Mouse (Mus musculus): Measurements from ENCODE around the gene Sdr39u1.
A peak's percentile ranks its signal among the peaks of the same experiment; 100 is the strongest.

Gene Sdr39u1

DNA sequence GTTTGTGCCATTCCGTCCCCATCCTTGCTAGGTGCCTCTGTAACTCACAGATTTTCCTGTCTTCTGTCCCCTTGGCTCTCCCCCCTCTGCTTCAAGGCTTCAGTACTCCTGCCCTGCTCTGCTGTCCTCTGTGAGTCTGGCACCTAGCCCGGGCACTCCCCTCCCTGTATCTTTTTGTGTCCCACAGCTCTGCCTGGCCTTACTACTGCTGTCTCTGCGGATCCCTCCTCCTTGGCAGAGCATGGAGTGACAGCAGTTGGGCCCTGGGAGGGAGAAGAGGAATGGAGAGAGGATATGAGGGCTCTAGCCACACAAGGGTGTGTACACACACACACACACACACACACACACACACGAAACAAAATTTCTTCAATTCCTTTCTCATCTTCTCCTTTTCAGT, 15.9 kb downstream of the Sdr39u1 start, which contains the start of gene Cbln3:
Cbln3 (minus strand) TSS at position 227 of the 400 bp plus-strand sequence.
- no peak for DNase-seq (ENCODE audit: low spot score in 2 of 2)

DNA sequence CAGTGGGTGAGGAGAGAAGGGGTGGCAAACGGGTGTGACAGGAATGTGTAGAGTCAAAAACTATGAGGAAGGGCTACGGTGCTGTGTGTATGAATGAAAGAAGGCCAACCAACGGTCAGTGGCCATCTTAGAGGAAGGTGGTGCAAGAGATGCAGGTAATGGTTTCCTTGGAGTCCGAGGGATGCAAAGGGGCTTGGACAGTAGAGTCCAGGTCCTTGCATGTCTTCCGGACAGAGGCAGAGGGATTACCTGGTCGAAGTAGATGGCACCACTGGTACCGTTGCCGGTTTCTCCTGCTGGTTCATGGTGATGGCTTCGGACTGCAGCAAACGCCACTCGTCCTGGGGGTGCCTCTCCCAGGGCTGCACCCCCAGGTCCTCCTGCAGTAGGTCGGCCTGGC, 16.4 kb downstream of the Sdr39u1 start:
- DNase-seq (ENCODE audit: low spot score in 2 of 2): no peak

DNA sequence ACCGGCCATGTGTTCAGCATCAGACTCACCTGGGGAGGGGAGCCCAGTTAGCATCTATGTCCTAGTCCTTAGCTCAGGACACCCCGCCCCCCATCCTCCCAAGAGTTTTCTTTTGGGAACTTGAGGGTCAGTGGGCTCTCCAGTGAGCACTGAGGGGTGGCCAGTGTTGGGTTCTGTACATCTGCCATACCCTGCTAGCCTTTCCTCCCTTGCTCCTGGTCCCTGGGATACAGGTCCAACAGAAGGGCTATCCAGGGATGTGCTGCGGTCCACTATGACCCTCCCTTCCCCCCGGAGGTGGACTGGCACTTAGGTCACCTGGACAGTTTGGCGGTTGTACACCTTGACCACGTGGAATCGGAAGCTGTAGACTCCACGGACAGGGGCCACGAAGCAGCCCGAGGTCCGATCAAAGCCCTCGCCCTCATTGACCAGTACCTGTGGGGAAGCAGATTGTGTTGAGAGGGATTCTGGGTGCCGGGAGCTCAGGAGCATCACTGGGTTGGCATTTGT, 16.9 kb downstream of the Sdr39u1 start:
- no peak for DNase-seq (ENCODE audit: low spot score in 2 of 2)

DNA sequence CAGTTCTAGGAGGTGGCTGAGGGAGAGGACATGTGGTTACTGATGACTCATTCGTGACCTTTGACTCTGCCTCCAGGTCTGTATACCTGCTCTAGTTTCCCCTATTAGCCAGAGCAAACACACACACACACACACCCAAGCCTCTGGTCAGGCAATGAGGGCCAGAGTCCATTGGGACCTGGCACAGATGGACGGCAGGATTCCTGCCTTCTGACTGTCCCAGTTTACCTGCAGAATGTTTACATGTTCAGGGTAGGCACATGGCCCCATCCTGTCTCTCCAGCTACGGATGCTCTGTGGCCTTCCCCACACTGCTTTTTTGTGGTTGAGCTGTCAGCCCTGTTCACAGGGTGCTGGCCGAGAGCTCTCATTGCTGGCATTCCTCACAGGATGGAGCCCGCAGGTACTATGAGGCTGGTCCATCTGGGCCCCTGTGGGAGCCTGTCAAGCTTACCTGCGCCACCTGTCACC, 17.9 kb downstream of the Sdr39u1 start:
- DNase-seq (ENCODE audit: low spot score in 2 of 2): no peak

DNA sequence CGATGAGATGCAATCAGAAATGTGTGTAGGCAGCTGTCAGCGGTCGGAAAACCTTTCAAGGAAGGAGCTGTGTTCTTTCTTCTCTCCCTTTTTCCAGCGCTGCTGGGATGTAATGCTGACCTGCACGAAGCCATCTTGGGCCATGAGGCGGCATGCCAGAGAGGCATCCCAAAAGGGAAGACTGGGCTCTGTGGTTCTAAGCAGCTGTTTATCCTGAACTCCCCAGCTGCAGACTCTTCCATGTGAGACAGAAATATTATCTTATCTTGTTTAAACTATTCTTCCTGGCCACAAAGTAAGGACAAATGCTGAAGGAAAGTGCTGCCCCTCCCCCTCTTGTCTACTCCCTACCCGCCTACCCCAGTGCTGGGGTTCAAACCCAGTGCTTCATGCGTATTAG, 19.1 kb downstream of the Sdr39u1 start:
- DNase-seq (ENCODE audit: low spot score in 2 of 2): no peak

DNA sequence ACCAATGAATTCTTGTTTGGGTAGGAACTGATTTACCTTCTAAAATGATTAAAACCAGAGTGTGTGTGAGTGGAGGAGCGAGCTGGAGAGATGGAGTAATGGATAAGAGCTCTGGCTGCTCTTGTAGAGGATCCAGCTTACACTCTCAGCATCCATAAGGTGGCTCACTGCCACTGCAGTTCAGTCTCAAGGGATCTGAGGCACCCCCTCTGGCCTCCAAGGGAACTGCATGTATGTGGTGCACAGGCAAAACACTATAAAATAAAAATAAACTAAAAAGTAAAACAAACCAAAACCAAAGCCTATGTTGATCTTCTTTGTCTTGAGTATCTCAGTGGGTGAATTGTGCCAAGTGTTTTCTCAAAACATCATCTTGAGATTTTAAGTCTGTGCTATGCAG, 20.5 kb downstream of the Sdr39u1 start:
- DNase-seq (ENCODE audit: low spot score in 2 of 2): peak in 1 of 2 experiments; percentile 85

DNA sequence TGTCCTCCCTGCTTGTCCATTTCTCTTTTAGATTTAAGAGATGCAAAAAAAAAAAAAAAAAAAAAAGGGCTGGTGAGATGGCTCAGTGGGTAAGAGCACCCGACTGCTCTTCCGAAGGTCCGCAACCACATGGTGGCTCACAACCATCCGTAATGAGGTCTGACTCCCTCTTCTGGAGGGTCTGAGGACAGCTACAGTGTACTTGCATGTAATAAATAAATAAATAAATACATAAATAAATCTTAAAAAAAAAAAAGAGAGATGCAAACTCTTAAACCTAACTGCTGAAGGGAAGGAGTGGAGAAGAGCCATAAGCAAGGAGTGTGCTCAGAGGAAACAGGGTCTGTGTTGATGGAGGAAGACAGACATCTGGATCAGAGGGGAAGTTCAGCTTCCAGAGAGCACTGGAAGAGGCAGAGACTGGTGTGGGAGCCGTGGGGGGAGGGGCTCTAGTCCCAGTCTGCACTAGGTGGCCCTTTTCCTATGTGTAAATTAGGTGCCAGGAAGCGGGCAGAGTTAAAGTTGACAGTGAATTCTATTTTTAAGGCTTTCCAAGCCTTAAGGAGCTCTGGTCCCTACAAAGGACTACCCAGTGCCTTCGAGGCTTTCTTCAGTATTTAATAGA, 21.7 kb downstream of the Sdr39u1 start:
- no peak for DNase-seq (ENCODE audit: low spot score in 2 of 2)

DNA sequence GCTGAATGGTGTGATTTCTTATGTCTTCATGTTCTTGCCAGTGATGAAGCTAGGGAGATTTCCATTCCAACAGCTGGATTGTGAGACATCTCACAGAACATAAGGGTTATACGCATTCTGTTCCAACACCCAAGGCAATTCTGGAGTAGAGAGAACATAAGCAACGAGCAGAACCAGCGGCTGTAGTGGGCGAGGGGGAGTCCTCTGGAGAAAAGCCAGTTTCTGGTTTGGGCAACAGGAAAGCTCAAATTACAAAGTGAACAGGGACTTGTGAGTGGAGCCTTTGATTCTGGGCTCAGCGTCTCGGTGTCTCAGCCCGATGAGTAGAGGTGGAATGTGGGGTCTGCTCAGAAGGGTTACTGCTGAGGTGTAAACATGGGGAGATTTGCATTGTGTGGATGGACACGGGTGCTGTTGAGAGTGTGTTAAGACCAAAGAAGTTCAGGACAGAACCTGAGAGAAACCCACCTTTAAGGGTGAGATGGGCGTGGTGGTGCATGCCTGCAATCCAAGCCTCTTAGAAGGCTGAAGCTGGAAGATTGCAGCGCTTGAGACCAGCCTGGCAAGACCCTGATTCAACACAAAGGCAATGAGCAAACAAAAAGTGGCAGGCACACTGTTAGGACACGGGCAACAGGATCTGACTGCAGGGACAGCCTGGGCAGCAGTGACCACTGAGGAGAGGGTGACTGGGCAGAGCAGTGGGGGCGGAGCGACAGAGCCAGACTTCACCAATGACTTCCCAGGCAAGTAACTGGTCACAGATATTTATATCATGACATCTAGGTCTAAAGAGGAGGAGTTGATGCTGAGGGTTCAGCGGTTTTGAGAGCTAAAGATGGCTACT, 22.4 kb downstream of the Sdr39u1 start:
- DNase-seq (ENCODE audit: low spot score in 2 of 2): no peak

DNA sequence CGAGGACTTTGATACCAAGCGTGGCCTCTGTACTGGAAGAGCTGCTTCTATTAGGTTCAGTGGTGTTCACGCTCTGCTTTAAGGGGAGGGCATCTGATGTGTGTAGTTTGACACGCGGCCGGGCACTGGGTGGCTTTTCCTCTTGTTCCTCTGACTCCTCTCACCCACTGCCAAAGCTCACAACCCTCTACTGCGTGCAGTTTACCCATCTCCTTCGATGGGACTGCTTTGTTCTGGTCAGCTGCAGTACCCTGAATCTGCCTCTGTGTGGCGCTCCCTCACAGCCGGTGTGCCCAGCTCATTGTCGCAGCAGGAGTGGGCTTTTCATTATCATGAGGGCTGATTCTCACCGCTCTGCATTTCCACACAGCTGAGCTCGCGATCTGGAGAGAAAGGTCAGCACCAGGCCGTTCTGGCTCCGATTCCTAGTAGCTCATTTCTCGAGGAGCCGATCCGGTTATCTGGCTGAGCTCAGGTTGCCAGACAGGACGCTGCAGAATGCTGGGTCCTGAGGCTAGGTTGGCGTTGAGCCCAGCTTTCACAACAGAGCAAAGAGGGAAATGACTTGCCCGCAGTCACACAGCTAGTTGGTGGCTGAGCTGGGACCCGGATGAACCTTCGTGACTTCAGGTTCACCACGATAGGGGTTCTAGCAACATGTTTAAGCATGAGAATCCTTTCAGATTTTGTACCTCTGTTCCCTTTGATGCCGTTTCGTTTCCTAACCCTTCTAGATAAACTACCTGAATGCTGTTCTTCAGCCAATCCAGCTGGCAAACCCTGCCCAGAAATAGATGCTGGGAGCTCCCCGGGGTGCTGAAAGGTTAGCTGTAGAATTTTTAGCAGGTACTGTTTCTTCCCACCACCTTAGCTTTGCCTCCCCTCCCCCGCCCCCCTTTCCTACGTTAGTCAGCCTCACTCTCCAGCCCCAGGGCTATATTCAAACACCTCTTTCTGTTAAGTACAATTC, 26.1 kb downstream of the Sdr39u1 start:
- peak in 1 of 2 experiments; percentile 77 for DNase-seq (ENCODE audit: low spot score in 2 of 2)

DNA sequence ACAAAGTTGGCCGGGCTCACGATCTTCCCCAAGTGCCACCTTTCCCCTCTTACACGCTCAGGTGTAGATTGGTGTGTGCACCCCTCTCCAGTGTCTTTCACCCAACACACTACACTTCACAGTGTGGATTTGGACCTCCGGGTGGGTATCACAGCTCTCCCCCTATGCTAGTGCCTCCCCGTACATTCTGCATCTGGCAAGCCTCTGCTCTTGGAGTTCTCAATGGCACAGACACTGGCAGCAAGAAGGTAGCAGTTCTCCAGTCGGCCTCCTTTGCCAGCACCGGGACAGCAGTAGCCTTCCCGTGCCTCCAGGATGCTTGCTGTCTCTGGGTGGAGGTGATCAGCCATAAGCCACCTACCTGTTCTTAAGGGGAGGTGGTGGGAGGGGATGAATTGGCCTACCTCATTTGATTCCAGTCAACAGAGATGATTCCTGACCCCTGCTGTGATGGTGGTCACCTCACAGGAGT, 26.8 kb downstream of the Sdr39u1 start:
- no peak for DNase-seq (ENCODE audit: low spot score in 2 of 2)

DNA sequence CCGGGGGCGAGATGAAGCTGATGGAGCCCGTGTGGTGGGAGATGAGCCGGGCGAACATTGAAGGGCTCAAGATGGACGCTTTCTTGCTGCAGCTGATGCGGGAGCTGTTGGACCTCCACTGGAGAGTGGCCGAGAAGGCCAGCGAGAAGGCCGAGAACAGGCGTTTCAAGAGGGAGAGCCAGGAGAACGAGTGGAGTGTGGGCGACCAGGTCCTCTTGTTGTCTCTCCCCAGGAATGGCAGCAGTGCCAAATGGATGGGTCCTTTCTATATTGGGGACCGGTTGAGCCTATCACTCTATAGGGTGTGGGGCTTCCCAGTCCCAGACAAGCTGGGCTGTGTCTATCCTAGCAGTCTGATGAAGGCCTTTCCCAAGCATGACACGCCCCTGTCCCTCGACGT, 27.5 kb downstream of the Sdr39u1 start:
- no peak for DNase-seq (ENCODE audit: low spot score in 2 of 2)

DNA sequence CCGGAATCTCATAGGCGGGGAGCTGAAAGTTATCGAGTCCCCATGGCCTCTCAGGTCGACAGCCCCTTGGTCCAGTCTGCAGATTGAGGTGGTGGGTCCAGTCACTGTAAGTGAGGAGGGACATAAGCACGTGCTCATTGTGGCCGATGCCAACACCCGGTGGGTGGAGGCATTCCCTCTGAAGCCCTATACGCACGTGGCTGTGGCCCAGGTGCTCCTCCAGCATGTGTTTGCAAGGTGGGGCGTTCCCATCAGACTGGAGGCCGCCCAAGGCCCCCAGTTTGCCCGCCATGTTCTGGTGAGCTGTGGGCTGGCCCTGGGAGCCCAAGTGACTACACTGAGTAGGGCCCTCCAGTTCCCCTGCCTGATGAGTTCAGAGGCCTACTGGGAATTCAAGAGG, 28.1 kb downstream of the Sdr39u1 start:
- DNase-seq (ENCODE audit: low spot score in 2 of 2): no peak

DNA sequence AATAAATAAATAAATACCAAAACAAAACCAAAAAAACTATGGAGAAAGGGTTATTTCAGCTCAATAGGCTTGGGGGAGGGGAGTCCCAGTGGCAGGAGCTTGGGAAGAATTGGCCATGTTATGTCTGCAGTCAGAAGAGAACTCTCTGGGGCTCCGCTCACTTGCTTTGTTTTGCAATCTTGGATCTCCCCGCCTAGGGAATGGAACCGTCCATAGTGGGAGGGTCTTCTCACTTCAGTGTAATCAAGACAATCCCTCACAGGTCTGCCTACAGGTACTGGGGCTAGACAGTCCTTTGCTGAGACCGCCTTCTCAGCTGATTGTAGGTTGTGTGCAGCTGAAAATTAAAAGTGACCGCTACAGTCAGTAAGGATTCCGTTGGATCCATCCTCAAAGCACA, 30.6 kb downstream of the Sdr39u1 start:
- DNase-seq (ENCODE audit: low spot score in 2 of 2): no peak

DNA sequence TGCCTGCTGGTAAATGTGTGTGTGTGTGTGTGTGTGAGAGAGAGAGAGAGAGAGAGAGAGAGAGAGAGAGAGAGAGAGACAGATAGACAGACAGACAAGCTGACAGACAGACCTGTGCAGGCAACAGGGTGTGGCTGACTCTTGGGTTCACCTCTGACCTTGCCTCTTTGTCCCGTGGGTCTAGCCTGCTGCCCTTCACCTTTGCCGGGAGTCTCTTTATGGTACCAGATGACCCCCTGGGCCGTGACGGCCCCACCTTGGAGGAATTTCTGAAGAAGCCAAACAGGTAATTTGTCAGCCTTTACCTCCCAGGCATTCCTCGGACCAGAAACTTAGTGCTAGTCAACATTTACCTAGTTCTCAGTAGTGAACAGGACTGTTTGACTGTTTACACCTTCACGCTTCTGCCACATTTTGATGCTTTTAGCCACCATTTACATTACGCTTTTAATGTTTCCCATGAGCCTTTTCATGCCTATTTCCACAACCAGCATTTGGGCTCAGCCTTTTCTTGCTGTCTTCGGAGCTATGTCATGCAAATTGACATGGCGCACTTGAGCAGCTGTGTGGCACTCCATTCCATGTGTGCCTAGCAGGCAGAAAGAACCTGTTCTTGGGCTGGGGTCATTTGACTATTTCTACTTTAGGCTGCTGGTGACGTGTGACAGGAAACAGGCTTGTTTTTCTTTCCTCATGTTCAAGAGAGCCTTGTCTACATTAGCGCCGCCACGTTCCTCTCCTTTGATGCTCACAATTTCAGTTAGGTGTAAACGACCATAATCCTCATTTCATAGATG, 31.7 kb downstream of the Sdr39u1 start:
- no peak for DNase-seq (ENCODE audit: low spot score in 2 of 2)

DNA sequence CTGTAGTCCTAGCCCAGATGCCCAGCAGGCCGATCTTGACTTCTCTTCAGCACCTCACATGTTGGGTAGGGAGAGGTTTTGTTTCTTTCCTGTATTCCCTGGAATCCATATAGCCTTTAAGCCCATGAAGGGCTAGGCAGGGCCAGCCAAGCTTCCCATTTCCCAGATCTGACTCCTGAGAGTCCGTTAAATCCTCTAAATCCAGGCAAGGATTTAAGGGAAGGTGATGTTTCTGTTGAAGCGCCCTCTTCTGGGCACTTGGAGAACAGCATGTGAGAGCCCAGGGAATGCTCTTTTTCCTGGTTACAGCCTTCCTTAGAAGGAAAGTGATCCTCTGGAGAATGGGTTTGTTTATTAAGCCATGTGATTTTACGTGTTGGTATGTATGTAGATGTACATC, 33.1 kb downstream of the Sdr39u1 start:
- DNase-seq (ENCODE audit: low spot score in 2 of 2): peak in 1 of 2 experiments; percentile 68

DNA sequence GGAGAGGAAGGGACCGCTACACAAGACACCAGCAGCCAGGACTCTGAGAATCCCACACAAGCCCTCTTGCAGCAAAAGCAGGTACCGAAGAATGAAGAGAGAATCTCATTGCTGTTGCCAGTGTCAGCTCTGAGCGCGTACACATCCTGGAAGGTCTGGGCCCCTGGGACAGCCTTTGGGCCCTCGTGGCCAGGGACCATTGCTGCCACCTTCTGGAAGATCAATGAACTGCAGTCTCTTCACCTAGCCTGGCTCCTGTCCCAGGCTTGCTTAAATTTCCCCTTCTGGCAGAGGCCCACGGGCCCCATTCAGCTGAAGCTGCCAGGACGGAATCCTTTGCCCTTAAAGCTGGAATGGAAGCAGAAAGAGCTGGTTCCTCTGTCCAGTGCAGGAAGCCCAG, 36.3 kb downstream of the Sdr39u1 start:
- DNase-seq (ENCODE audit: low spot score in 2 of 2): peak in 1 of 2 experiments; percentile 52

DNA sequence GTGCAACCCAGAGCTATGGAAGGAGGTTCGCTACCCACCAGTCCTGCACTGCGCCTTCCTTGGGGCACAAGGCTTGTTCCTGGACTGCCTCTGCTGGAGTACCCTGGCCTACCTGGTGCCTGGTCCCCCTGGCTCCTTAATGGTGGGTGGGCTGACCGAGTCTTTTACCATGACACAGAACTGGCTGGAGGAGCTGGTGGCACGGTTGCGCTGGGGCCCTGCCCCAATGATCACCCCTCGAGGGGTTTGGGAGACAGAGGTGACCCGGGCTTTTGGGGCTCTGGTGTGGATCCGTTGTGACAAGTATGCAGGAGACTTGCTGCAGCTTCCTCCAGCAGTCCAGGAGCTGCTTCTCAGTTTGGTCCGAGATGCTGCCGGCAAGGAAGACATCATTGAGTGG, 37.1 kb downstream of the Sdr39u1 start:
- no peak for DNase-seq (ENCODE audit: low spot score in 2 of 2)

DNA sequence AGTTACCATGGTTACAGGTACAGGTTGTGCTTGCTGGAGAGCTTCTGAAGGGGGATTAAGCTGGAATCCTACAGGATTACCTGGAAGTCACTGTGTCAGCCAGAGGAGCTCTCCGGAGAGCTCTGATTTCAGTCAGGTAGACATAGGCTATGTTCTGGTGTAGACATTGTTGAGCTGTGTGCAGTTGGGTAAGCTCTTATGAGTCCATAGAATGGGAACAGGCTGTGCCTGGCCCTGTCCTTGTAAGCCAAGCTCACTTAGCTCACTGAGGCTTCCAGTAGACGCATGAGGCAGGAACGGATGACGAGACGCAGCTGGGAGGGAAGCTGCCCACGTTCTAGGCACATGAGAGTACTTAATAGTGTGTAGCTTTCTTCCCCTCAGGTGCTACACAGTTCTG, 37.9 kb downstream of the Sdr39u1 start:
- DNase-seq (ENCODE audit: low spot score in 2 of 2): no peak

DNA sequence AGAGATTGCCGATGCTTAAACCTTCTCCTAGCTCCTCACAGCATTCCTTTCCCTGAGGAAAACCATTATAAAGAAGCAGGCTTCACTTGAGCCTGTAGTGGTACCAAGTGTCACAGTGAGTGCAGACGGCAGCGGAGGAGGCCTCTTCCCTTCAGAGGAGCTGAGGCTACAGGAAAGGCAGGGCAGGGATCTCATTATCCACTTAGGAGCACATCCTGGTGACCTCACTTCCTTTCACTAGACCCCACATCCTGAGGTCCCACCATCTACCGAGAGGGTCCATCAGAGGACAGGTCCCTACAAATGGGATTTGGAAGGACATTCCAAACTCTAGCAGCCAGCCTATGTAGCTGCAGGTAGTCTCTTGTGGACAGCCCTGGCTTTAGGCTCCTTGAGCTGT, 42.5 kb downstream of the Sdr39u1 start:
- no peak for DNase-seq (ENCODE audit: low spot score in 2 of 2)

DNA sequence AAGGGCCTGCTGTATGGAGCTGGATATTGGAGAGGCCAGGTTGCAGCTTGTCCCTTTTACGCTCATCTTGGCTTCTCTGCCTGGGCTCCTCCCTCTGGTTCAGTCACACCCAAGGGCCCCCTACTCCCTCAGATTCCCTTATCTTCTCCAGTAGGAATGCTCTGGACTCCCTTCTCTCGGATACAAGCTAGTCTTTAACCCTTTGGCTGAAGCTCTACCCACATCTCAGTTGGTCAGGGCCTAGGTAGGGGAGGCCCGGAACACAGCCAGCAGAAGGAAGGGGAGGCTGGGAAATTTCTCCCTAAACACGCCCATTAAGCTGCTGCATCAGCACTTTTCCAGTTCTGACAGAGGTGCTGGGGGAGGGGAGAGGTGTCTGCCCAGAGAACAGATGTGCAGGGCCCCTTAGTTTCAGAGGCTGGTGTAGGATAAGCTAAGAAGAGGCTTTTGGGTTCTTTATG, 45.0 kb downstream of the Sdr39u1 start:
- DNase-seq (ENCODE audit: low spot score in 2 of 2): no peak

Data from left cerebral cortex, adult 9 months (tissue).